Mouse (Mus musculus) v-Abl transformed pro-B cells (cell line): ENCODE data around the gene Lrrc2.

Experiments
- in situ Hi-C, 2 experiments: fragments of 400-800 bp; cut with MboI; formaldehyde crosslinking; loops; one replicate each; pipeline ENCODE4 v1.15.1; 2025; ENCODE audit not compliant: unreplicated experiment in 2 of 2

Gene Lrrc2

DNA sequence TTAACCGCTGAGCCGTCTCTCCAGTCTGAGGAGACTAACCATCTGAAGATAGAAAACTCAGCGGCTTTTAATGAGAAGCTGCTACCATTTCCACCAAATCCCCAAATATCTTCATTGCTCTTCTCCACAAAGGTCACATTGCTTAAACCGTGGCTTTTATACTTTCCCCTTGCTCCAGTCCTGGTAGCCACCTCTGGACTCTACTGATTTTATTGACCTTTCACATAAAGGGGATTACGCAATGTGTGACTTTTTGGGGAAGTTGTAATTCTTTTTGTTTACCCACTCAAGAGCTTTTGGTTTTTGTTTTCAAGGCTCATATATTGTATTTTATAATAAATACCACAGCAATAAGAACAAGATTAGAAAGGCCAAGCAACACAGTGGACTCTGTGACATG, 34.2 kb downstream of the Lrrc2 start:
- in situ Hi-C loops = no loop called here

DNA sequence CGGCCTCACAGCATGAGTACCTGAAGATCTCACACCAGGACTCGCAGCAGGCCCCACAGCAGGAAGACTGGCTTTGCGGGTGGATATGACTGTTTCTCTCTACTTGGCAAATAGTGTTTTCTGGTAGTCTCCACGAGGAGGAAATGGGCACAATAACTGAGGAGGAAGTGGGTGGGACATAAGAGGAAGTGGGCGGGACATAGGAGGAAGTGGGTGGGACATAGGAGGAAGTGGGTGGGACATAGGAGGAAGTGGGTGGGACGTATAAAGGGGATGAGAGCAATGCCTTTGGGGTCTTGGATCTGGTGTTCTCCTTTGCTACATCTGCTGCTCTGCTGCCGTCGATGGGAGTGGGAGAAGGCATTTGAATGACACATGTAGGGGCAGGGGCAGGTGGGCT, 34.6 kb downstream of the Lrrc2 start:
- in situ Hi-C loops = no loop called here

DNA sequence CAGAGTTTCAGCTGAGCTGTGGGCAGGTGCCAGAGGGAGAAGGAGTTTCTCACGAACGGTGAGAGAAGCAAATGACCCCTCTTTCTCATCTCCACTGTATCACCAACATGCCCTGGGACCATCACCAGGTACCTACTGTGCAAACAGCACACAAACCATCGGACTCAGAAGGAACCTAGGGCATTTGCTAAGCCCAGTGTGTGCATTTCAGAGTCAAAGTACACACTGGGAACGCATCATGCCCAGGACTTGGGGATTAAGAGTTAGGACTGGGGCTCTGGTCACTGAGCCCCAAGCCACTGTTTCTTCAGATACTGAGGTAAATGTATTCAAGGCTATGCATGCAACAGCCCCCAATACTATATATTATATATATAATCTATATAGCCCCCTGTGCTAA, 36.0 kb downstream of the Lrrc2 start:
- in situ Hi-C loops = no loop called here

DNA sequence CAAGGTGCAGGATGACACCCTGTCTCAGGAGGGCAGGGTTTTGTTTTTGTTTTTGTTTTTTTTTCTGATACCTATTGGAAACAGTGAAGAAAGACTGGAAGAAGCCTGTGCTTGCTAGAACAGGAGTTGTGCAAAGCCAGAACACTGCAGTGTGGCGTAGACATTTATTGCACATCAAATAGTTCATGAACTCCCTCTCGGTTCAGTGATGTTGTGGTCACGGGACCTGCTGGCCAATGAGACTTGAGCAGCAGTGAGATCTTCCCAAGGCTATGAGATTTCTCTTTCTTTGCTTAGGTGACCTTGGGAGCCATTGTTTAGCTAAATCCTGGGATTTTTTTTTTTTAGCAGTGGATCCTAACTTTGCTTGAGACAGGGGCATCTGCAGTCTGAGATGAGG, 36.7 kb downstream of the Lrrc2 start:
- in situ Hi-C loops = no loop called here

DNA sequence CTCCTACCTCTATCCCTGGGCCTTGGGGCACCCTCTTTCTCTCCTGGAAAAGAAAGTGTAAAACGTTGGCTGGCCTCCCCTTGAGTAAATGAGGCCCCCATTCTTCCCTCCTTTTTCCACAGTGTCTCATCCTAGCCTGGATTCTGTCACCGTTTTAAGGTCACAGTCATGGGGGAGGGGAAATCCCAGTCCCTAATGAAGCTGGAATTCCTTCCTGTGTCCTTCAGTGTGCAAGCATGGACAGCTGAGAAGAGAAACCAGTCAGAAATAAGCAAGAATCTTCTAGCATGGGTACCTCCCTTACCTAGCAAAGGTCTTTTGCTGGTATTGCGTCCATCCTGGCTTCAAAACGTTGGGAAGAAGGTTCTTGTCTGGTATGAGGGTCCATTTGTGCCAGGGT, 37.8 kb downstream of the Lrrc2 start:
- in situ Hi-C loops = no loop called here

DNA sequence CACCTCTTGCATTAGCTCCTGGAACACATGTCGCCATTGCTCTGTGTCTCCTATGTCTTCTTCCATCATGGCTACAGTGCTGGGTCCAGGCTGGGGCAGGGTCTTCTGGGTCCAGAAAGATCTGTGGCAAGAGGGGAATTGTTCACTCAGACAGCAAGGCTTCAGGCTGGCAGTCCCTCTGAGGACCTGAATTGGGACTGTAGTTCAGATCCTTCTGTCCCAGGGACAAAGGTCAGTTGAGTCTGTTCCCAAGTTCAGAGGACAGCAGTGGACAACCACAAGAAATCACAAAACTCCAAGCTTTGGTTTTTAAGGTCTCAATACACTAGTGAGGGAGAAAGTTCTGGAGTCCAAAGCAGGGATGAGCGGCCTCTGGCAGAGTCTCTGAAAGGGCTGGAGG, 38.2 kb downstream of the Lrrc2 start:
- in situ Hi-C loops = no loop called here

DNA sequence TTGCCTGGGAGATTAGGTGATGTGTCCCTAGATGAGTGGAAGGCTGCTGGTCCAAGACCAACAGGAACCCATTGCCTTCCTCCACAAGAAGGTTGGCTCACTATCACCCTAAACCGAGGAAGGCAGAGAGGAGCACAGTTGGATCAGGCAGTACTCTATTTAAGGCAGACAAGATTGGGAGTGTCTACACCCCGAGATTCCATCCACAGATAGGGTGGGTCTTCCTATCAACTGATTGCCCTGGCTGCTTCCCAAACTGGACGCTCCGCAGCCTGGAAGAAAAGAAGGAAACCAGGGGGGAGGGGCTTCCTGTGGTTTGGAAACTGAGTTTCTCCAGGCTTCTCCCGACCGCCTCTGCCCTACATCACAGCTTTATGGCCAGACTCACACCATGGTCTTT, 38.9 kb downstream of the Lrrc2 start, which contains the start of gene Rtp3:
Gene Rtp3, minus strand, starts transcription at position 380 of the 400 bp plus-strand sequence.
- in situ Hi-C loops = loop anchor here in 1 of 2 experiments (10.0 kb wide), 1 partner anchor 295 kb away; no protein-coding TSS in a partner anchor

DNA sequence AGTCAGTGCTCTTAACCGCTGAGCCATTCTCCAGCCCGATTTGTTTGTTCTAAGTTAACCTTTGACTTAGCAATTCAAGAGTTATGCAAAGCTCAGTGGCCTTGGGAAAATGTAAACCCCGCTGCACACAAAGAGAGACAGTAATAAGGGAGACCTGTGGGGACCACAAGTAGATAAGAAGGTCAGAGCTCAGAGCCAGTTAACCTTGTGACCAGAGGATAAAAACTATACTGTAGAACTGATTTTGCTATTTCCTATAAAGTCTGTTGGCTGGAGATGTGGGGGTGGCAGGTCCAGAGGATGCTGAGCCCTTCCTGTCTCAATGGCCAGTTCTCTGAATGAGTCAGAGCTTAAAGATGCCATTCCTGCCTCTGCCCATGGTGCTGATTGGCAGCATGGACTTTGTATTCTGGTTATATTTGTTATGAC, 42.0 kb downstream of the Lrrc2 start:
- in situ Hi-C loops = loop anchor here in 1 of 2 experiments (10.0 kb wide), 1 partner anchor 292 kb away; no protein-coding TSS in a partner anchor

DNA sequence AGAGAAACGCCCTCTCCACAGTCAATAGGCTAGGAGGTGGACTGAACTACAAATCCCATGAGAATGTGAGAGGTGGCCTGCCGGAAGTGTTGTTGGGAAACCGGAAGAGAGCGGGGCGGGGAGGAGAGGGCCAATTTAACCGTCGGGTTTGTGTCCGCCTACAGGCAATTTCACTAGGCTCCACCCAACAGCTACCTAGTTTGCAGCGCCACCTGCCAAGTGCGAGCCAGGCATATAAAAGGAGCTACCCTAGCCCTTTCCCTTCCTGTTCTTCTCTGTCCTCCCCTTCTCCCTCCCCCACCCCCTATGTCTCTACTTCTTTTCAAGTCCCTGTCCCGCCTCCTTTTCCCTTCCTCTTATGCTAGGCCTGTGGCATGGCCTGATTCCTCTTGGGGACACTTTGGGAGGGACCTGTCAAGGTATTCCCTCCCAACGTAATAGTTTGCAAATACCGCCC, 43.4 kb downstream of the Lrrc2 start:
- in situ Hi-C loops = loop anchor here (5.0 to 10.0 kb wide), 3 partner anchors 78 to 293 kb away; no protein-coding TSS in a partner anchor

DNA sequence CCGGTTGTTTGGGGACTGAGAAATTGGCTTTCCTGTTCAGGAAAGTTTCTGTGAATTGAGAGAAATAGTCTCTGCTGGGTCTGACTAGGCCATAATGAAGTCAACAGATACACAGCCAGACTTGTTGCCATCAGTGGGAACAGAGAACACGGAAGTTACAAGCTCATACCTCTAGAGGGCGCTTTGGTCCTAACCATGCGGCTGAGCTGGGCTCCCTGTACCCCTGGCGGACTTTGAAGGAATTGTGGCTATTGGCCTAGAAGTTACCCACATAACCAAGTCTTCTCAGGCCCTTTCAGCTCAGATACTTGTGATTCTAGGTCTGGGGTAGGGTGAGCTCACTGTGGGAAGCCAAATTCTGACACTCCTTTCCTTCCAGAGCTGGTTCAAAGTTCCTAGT, 45.9 kb downstream of the Lrrc2 start:
- in situ Hi-C loops = loop anchor here (5.0 to 10.0 kb wide), 3 partner anchors 75 to 290 kb away; no protein-coding TSS in a partner anchor

DNA sequence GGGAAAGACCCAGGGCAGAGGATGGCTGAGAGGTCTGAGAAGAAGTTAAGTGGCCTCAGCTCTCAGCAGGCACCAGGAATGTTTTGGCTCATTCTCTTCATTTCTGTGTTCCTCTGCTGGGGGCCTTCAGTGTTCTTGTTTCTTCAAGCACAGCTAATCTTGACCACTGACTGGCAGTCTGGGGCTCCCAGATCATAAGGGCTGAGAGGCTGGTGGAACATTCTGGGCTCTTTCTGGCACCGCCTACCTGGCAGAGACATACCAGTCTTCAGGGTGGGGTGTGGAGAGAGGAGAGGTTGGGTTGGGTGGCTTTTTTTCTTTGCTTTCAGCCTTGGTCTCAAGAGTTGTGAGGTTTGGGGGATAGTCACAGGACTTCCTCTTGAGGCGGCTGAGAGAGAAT, 47.7 kb downstream of the Lrrc2 start:
- in situ Hi-C loops = loop anchor here (5.0 to 10.0 kb wide), 3 partner anchors 73 to 288 kb away; no protein-coding TSS in a partner anchor

DNA sequence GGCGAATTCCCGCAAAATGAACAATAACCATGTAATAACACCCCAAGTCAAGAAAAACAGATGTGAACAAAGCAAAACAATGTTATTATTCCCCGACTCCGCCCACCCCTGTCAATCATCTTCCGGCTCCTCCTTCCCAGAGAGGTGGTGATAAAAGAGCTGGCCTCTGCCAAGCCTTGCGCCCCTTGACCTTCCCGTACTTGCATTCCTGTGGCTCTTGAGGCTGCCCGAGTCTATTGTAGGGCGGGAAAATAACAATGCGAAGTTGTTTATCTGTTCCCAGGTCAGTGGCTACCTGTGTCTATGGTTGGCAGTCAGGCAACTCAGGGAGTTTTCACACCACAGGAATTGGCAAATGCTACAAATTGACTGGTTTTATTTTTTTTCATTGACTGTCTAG, 48.5 kb downstream of the Lrrc2 start:
- in situ Hi-C loops = loop anchor here (5.0 to 10.0 kb wide), 3 partner anchors 72 to 287 kb away; no protein-coding TSS in a partner anchor

DNA sequence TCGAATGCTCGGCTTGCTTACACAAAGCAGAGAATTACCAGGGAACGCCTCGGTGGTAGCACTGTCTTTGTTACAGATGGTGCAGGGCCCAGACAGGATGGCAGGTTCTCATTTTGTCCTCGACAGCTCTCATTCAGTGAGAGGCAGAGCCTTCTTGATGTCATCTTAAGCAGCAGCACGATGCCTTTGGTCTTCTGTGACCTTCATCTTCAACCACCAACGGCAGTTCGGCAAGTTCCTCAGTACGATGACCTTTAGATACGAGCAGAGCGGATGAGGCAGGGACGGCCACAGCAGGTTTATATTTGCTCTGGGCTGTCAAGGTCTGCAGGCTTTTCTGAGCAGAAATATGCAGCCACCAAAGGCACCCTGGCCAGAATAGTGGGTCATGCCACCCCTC, 50.3 kb downstream of the Lrrc2 start:
- in situ Hi-C loops = loop anchor here in 1 of 2 experiments (5.0 kb wide), 1 partner anchor 71 kb away; no protein-coding TSS in a partner anchor

DNA sequence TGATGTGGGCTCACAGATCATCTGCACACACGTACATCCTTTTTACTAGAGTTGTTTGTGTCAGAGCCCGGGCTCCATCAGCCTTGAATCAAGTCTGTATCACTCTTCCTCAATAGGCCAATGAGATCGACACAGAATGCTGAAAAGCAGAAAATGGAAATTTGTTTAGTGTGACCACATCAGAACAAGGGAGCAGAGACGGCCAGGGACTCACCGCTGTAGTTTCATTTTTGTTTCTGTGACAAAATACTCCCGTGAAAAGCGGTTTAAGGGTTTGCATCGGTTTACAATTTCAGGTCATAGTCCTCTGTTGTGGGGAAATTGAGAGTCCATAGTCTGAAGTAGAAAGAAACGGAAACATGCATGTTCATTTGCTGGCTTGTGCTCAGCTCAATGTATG, 51.9 kb downstream of the Lrrc2 start:
- in situ Hi-C loops = loop anchor here in 1 of 2 experiments (5.0 kb wide), 1 partner anchor 69 kb away; no protein-coding TSS in a partner anchor

DNA sequence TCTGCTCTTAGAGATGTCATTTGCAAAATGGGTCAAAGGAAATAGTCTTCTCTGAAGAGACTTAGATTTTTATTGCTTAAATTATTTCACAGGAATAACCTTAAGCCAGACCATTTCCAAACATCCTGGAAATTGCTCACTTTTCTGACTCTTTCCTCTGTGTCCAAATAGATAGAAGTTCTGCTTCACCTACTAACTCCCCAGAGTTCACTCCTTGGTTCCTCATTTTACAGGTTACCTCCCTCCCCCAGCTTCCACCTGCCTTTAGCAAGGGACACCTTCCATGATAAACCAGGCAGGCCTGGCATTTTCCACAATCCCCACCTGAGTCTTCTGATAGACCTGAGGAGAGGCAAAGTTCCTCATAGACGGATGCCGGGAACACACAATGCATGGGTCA, 55.2 kb downstream of the Lrrc2 start:
- in situ Hi-C loops = no loop called here

DNA sequence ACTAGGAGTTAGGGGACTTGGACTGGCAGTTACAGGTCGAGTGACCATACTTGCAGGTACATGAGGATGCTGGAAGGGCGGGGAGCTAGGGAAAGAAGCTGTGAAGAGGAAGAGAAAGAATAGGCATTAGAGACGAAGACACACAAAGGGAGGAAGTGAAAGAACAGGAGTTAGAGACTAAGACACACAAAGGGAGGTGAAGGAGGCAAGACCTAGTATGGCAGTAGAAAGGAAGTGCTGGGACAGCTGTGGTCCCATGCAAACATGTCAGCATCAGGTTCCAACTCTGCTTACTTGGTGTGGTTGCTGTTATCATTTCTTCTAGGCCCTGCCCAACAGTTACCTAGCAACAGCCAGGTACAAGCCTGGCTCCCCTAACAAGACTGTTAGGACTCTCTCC, 58.4 kb downstream of the Lrrc2 start:
- in situ Hi-C loops = no loop called here

DNA sequence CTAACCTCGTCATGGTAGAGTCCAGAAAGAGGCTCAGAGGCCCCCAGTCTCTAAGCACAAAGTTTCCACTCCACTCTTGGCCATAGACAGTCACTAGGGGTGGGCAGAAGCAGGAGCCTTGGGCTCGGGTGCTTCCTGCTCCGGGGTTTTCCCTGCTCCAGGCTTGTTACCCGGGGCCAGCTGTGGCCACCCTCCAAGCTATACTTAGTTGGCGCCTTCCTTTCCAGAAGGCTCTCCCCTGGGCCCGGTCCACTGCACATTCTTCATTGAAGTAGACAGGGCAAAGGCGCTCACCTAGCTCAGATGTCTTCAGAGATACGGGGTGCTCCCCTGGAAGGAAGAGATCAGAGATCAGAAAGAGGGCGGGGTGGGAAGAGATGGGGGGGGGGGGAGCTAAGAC, 60.2 kb downstream of the Lrrc2 start:
- in situ Hi-C loops = no loop called here

DNA sequence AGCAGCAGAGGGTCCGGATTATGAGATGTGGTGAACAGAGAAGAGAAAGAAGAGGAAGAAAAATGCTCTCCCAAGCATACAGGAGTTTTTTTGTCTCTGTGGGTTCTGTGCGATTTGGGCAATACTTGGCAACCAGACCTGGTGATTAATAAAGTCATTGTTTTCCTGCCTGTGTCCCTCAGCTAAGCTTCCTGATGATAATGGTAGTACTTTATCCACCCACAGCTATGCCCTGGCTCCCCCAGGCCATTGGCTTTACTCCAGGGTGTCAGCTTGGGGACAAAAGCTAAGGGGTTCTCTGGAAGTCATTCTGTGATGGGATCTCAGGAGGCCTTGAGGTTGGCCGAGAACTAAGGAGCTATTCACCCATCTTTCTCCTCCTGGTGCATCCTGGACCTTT, 60.7 kb downstream of the Lrrc2 start:
- in situ Hi-C loops = no loop called here

DNA sequence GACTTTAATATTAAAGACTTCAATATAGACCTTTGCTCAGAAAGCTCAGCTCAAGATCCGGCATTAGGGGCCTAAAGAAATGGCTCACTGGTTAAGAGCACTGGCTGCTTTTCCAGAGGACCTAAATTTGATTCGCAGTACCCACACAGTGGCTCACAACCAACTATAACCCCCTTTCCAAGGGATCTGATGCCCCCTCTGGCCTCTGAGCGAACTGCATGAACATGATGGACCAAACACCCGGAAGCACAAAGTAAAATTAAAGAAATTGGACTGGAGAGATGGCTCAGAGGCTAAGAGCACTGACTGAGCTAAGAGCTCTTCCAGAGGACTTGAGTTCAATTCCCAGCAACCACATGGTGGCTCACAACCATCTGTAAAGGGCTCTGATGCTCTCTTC, 64.3 kb downstream of the Lrrc2 start:
- in situ Hi-C loops = no loop called here

DNA sequence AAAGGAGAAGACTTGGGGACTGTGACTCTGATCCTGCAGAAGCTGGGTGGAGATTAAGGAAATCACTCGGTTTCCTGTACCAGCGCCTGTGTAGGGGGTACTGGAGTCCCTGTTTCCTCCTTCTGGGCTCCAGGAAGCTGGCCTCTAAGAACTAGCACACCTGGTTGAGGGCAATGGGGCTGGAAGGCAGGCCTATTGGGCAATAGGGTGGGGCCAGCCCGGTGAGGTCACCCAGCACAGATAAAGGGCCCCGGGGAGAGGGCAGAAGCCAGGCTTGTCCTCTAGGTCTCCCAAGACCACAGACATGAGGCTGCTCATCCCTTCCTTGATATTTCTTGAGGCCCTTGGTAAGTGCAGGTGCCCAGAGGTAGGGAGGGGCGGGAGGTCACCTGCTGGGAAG, 67.7 kb downstream of the Lrrc2 start, which contains the start of gene Ltf:
Gene Ltf, plus strand, starts transcription at position 250 of the 400 bp plus-strand sequence.
- in situ Hi-C loops = no loop called here

DNA sequence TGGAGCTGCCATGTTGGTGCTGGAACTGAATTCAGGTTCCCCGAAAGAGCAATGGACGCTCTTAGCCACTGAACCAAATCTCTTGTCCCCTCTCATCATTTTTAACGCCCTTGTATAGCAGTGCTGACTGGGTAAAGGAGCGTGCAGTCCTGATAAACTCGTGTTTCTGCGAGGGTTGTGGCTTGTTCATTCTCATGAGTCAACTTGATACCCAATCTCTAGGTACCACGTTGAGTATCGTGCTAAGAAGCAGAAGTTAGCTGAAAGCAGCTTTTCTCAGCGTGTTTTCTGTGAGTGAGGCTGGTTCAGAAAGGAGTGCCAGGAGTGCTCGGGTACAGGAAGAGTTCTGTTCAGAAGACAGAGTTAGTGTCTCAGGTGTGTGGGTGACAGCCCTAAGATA, 75.4 kb downstream of the Lrrc2 start:
- in situ Hi-C loops = no loop called here
